Mouse (Mus musculus) ES-E14 (cell line): ENCODE measurements around the gene Nkain2. TPM values are rescaled to one million over a fixed set of nuclear protein-coding genes. Genes with fewer than 3 reads are reported as not detected.

Experiments used
- DNase-seq: peaks from one replicate; pipeline ENCODE4 v3.0.0-alpha.2; 2013; ENCODE audit warnings: low read depth, low spot score
- H3K27ac ChIP-seq: 2 replicates; pipeline ENCODE4 v1.5.1; 2012; ENCODE audit warnings: low read depth, mild to moderate bottlenecking, low read length, moderate library complexity, mixed read lengths; ENCODE audit not compliant: poor library complexity, insufficient read depth, severe bottlenecking
- H3K36me3 ChIP-seq: 2 replicates; pipeline ENCODE4 v1.6.1; 2012; ENCODE audit warnings: mild to moderate bottlenecking, low read length, moderate library complexity, mixed read lengths; ENCODE audit not compliant: control insufficient read depth, poor library complexity, insufficient read depth, severe bottlenecking
- H3K4me1 ChIP-seq, 2 experiments: fragments of 150-350 bp in 1 of 2; sonication (generic) in 1 of 2; 2 replicates each; pipeline ENCODE4 v1.6.1; 2012; ENCODE audit warnings: low read length in 2 of 2, mild to moderate bottlenecking in 1 of 2, mixed read lengths in 1 of 2; ENCODE audit not compliant: control insufficient read depth in 2 of 2, insufficient read depth in 2 of 2, poor library complexity in 1 of 2
- H3K4me3 ChIP-seq, 2 experiments: fragments of 150-350 bp in 1 of 2; sonication (generic) in 1 of 2; 2 replicates each; pipeline ENCODE4 v1.5.1; 2012; ENCODE audit warnings: low read length in 2 of 2, low read depth in 1 of 2, mild to moderate bottlenecking in 1 of 2, mixed read lengths in 1 of 2; ENCODE audit not compliant: insufficient read depth in 1 of 2, poor library complexity in 1 of 2, severe bottlenecking in 1 of 2
- H3K9ac ChIP-seq: 2 replicates; pipeline ENCODE4 v1.6.1; 2012; ENCODE audit warnings: low read depth, mild to moderate bottlenecking, low read length, mixed read lengths; ENCODE audit not compliant: poor library complexity, insufficient read depth, severe bottlenecking
- H3K9me3 ChIP-seq: fragments of 150-350 bp; sonication (generic); 2 replicates; pipeline ENCODE4 v1.6.1; 2012; ENCODE audit warnings: low read depth, mild to moderate bottlenecking, low read length; ENCODE audit not compliant: control insufficient read depth, insufficient read depth
- CHD2 ChIP-seq: IDR thresholded peaks from 2 replicates; pipeline ENCODE4 v1.6.1; 2014; ENCODE audit warnings: mild to moderate bottlenecking, low read depth, low read length, inconsistent platforms
- HCFC1 ChIP-seq: IDR thresholded peaks from 2 replicates; pipeline ENCODE4 v1.6.1; 2012; ENCODE audit warnings: low read length, inconsistent platforms, borderline replicate concordance; ENCODE audit not compliant: insufficient read depth
- MAFK ChIP-seq: IDR thresholded peaks from 2 replicates; pipeline ENCODE4 v1.6.1; 2014; ENCODE audit warnings: mild to moderate bottlenecking, low read depth, low read length, inconsistent platforms; ENCODE audit not compliant: insufficient read depth
- ZC3H11A ChIP-seq: IDR thresholded peaks from 2 replicates; pipeline ENCODE4 v1.6.1; 2012; ENCODE audit warnings: low read depth, mild to moderate bottlenecking, inconsistent platforms, low read length, borderline replicate concordance
- ZNF384 ChIP-seq: IDR thresholded peaks from 2 replicates; pipeline ENCODE4 v1.6.1; 2012; ENCODE audit warnings: low read depth, low read length, inconsistent platforms
- in situ Hi-C, 2 experiments: fragments of 600-800 bp; cut with MboI; formaldehyde crosslinking; loops; one replicate each; pipeline ENCODE4 v1.15.1; 2025; ENCODE audit warnings: low sequenced_read_pairs in 2 of 2, inconsistent platforms in 1 of 2; ENCODE audit not compliant: unreplicated experiment in 2 of 2
- total RNA-seq: library from RNA; depleted of rRNA; stranded (reverse); fragments of 300-350 nt; gene quantifications from 2 replicates; pipeline ENCODE4 v1.2.3, GENCODE M21; 2012

Nkain2 gene
- total RNA-seq, 1 experiment = 0.45 TPM

GRCm38 (mm10) chr10:32001216-32001753 is 889.0 kb downstream of the Nkain2 start:
- TF ChIP-seq ZNF384 (no peak), CHD2 (no peak), ZC3H11A (no peak), HCFC1 (no peak), MAFK (no peak)
- Histone ChIP-seq H3K4me3 (no peak overlapping the region), H3K27ac (no peak overlapping the region), H3K9ac (no peak overlapping the region), H3K4me1 (no peaks in the 10 kb centered on the region), H3K36me3 (no peaks in the 10 kb centered on the region), H3K9me3 (no peaks in the 10 kb centered on the region)
- DNase-seq = no peak
- in situ Hi-C loops = no loop called here

- TF ChIP-seq CHD2 (no peak), HCFC1 (no peak), ZNF384 (no peak), ZC3H11A (no peak), MAFK (no peak)
- H3K9ac ChIP-seq = no peak overlapping the region
- no peaks in the 10 kb centered on the region for H3K4me1 ChIP-seq
- H3K9me3 ChIP-seq = no peaks in the 10 kb centered on the region
- no peaks in the 10 kb centered on the region for H3K36me3 ChIP-seq
- no peak overlapping the region for H3K4me3 ChIP-seq
- in situ Hi-C loops = no loop called here
- no peak overlapping the region for H3K27ac ChIP-seq
- DNase-seq = no peak
Measured at GRCm38 (mm10) chr10:31993205-31993604, 897.1 kb downstream of the Nkain2 start.

GRCm38 (mm10) chr10:31978387-31978786 is 911.9 kb downstream of the Nkain2 start:
- no peak overlapping the region for H3K4me3 ChIP-seq
- TF ChIP-seq CHD2 = no peak

GRCm38 (mm10) chr10:31947178-31947726 is 943.0 kb downstream of the Nkain2 start:
- H3K27ac ChIP-seq = no peak overlapping the region
- in situ Hi-C loops = no loop called here
- H3K36me3 ChIP-seq = no peaks in the 10 kb centered on the region
- DNase-seq = no peak
- no peak overlapping the region for H3K4me3 ChIP-seq
- no peaks in the 10 kb centered on the region for H3K9me3 ChIP-seq
- no peaks in the 10 kb centered on the region for H3K4me1 ChIP-seq
- H3K9ac ChIP-seq = no peak overlapping the region
- TF ChIP-seq CHD2 = no peak
- TF ChIP-seq ZNF384 = no peak

More at GRCm38 (mm10) chr10:31978387-31978786, 911.9 kb downstream of the Nkain2 start:
- H3K27ac ChIP-seq = no peak overlapping the region
- in situ Hi-C loops = no loop called here
- H3K36me3 ChIP-seq = no peaks in the 10 kb centered on the region
- H3K4me1 ChIP-seq = no peaks in the 10 kb centered on the region
- H3K9me3 ChIP-seq = no peaks in the 10 kb centered on the region
- H3K9ac ChIP-seq = no peak overlapping the region
- no peak for DNase-seq

- Histone ChIP-seq H3K36me3 (no peaks in the 10 kb centered on the region), H3K9ac (no peak overlapping the region), H3K4me3 (no peak overlapping the region), H3K27ac (no peak overlapping the region), H3K4me1 (no peaks in the 10 kb centered on the region), H3K9me3 (no peaks in the 10 kb centered on the region)
- in situ Hi-C loops = no loop called here
- DNase-seq = no peak
- TF ChIP-seq ZC3H11A = no peak
- no peak for TF ChIP-seq ZNF384
- TF ChIP-seq MAFK = no peak
- TF ChIP-seq HCFC1 = no peak
- no peak for TF ChIP-seq CHD2
Measured at GRCm38 (mm10) chr10:31931961-31932360, 958.3 kb downstream of the Nkain2 start.
